Mouse (Mus musculus) adrenal gland, postnatal 0 days (tissue): ENCODE measurements around the gene Mptx2. TPM values are rescaled to one million over a fixed set of nuclear protein-coding genes. Genes with fewer than 3 reads are reported as not detected.

Experiments used
- polyA plus RNA-seq: library from polyadenylated mRNA; unstranded; fragments of >200 nt; fragmentation: Nextera tagmentation; extraction: Ambion mirVana; gene quantifications from 2 replicates; pipeline ENCODE4 v1.2.1, GENCODE M21; 2015

The Mptx2 gene
- not detected in 2 replicates for polyA plus RNA-seq

DNA sequence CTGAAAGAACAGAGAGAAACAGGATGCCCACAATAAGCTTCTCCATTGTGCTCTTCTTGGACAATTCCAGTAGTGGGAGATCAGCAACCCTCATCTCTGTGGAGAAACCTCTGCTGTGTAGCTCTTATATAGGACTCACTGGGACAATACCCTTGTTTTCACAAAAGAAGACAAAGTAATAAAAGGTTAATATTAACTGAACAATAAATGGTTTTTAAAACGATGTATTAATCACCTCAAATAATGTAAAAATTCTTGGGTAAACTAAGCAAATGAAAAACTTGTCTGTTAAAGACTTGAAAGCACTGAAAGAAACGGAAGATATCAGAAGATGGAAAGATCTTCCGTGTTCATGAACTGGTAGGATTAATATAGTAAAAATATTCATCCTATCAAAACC, at the start of gene Mptx2:
Mptx2 (minus strand) TSS at position 101 of the 400 bp plus-strand sequence.

DNA sequence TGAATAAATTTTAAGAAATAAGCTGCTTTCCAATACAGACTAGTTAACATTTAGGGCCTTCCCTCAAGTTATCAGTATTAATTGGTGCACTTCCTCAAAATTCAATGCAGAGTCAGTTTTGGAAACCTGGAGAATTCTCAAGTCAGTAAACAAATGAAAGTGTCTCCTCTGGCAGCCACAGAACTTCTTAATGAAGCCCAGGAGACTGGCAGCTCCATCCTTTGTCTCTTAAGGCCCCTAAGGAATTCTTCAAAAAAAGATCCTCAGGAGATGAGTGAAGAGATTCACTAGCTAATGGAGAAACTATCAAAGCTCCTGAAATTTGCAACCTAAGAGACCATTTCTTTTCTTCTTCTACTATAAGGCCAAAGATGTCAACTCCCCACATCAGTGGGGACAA, 11.9 kb downstream of the Mptx2 start, which contains the start of gene Olfr418:
Olfr418 (plus strand) TSS at position 301 of the 400 bp plus-strand sequence.

DNA sequence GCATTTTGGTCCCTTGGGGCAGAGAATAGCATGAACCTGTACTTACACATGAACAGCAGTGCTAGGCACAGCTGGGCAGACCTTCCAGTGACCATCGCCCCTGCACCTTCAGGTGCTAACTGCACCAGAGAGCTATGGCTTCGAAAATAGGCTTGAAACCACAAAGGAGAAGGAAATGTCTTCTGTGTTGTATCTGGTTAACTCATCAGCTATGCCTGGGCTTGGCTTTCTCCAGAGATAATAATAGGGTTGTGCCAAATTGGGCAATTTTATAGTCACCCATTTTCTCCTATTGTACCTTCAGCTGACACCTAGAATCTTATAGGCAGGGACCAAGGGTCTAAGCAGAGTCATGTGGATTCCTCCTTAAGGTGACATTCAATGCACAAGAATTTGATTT, 50.5 kb downstream of the Mptx2 start, which contains the start of gene Fcer1a:
Fcer1a (minus strand) TSS at position 134 of the 400 bp plus-strand sequence.

Other genes with a start within 250 kb of the Mptx2 start
- gene Olfr1408, start 140.4 kb downstream of the Mptx2 start, polyA plus RNA-seq, result not detected in 2 replicates
- gene Olfr1406, start 87.1 kb downstream of the Mptx2 start, polyA plus RNA-seq, result not detected in 2 replicates
- not detected in 2 replicates for gene Olfr218, start 80.0 kb downstream of the Mptx2 start, polyA plus RNA-seq
- gene Olfr1404, start 65.4 kb downstream of the Mptx2 start, polyA plus RNA-seq, result not detected in 2 replicates
- 1.7 and 2.9 TPM in 2 replicates for gene Fcer1a, start 50.6 kb downstream of the Mptx2 start, polyA plus RNA-seq
- gene Olfr418, start 11.8 kb downstream of the Mptx2 start, polyA plus RNA-seq, result not detected in 2 replicates
- gene Ackr1, start 56.0 kb upstream of the Mptx2 start, polyA plus RNA-seq, result 2.6 and 4.9 TPM in 2 replicates
- gene Aim2, start 73.1 kb upstream of the Mptx2 start, polyA plus RNA-seq, result 1.3 TPM in 2 replicates
- gene Cadm3, start 89.9 kb upstream of the Mptx2 start, polyA plus RNA-seq, result 5.0 and 8.7 TPM in 2 replicates
- 0.63 and 0.76 TPM in 2 replicates for gene Ifi206, start 213.3 kb upstream of the Mptx2 start, polyA plus RNA-seq